Mouse (Mus musculus) urinary bladder, adult 18-20 months (tissue): ENCODE data around the gene Trip6.

ENCODE experiments used
- DNase-seq, 2 experiments: peaks; one replicate each; pipeline ENCODE4 v3.0.0; 2022; ENCODE audit warnings: low spot score in 2 of 2, mixed read lengths in 2 of 2

Gene Trip6

GRCm38 (mm10) chr5:137314193-137315083, at the start of gene Trip6:
Gene Trip6 (minus strand): TSS chr5:137314404.
- peak; percentile 84 to 86 for DNase-seq

- DNase-seq: no peak
Measured at GRCm38 (mm10) chr5:137358382-137358781, 44.2 kb upstream of the Trip6 start.

- no peak for DNase-seq
Measured at GRCm38 (mm10) chr5:137354091-137354490, 39.9 kb upstream of the Trip6 start.

- DNase-seq: no peak
Measured at GRCm38 (mm10) chr5:137352011-137352975, 38.1 kb upstream of the Trip6 start.

GRCm38 (mm10) chr5:137351394-137351793, 37.2 kb upstream of the Trip6 start:
- DNase-seq: no peak

GRCm38 (mm10) chr5:137351058-137351380, 36.8 kb upstream of the Trip6 start:
- DNase-seq: no peak

GRCm38 (mm10) chr5:137350205-137351057, 36.2 kb upstream of the Trip6 start:
- no peak for DNase-seq

GRCm38 (mm10) chr5:137349384-137350204, 35.4 kb upstream of the Trip6 start, which contains the start of gene Ephb4:
Gene Ephb4 (plus strand): TSS chr5:137350109.
- DNase-seq: peak; percentile 75 to 93

GRCm38 (mm10) chr5:137348482-137349383, 34.5 kb upstream of the Trip6 start:
- no peak for DNase-seq

- DNase-seq: no peak
Measured at GRCm38 (mm10) chr5:137347856-137348255, 33.7 kb upstream of the Trip6 start.

GRCm38 (mm10) chr5:137346983-137347382, 32.8 kb upstream of the Trip6 start:
- no peak for DNase-seq

GRCm38 (mm10) chr5:137346388-137346787, 32.2 kb upstream of the Trip6 start:
- DNase-seq: no peak

- DNase-seq: no peak
Measured at GRCm38 (mm10) chr5:137345821-137346220, 31.6 kb upstream of the Trip6 start.

- DNase-seq: no peak
Measured at GRCm38 (mm10) chr5:137343869-137344268, 29.7 kb upstream of the Trip6 start.

GRCm38 (mm10) chr5:137343412-137343811, 29.2 kb upstream of the Trip6 start:
- no peak for DNase-seq

- no peak for DNase-seq
Measured at GRCm38 (mm10) chr5:137342407-137343012, 28.3 kb upstream of the Trip6 start.

- no peak for DNase-seq
Measured at GRCm38 (mm10) chr5:137340222-137340621, 26.0 kb upstream of the Trip6 start.

GRCm38 (mm10) chr5:137339290-137339979, 25.2 kb upstream of the Trip6 start:
- DNase-seq: no peak
